Mouse (Mus musculus): ENCODE results near the gene Sema3b. TPM values are rescaled to one million over a fixed set of nuclear protein-coding genes. Genes with fewer than 3 reads are reported as not detected.

Sema3b gene
- polyA plus RNA-seq, 1 experiment from 2014 or later, result 0.41 TPM

DNA sequence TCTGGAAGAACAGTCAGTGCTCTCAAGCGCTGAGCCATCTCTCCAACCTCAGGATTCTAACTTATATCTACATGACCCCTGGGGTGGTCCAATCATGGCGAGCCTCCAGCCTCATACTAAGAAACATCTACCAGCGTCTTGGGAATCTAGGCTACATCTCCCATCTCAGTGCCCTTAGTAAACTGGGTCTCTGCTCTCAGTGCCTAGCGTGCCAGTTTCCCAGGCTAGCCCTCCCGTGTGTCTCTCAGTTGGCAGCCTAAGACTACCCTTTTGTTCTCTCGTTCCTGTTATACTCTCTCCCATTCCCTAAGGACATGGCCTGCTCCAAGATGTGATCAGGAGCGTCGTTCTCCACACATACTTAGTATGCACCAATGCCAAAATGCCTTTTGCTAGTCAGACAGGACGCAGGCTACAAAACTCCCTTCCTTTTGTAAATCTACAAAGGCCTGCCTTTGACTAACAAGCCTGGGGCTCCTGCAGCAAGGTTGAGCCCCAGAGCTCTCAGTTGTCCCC, 22.3 kb upstream of the Sema3b start:
- Histone ChIP-seq H3K4me1 (ENCODE audit: insufficient read depth) (peaks cover 69% of the 10 kb centered on the region), H3K36me3 (replicated peaks; ENCODE audit: insufficient read depth, low read length) (peaks cover 17% of the 10 kb centered on the region; the same call in 1 of the 2 replicates), H3K4me2 (ENCODE audit: low read depth, low read length) (peak overlapping the region; percentile 79; the same call in 1 of the 2 replicates), H3K4me3 (ENCODE audit: low read depth, low read length) (peak overlapping the region; percentile 99; the same call in 1 of the 2 replicates), H3K9me3 (ENCODE audit: low read length) (no peaks in the 10 kb centered on the region), H3K27me3 (ENCODE audit: insufficient read depth, low read length) (no peaks in the 10 kb centered on the region), H3K27ac (ENCODE audit: low read depth) (peak overlapping the region; percentile 97; the same call in 1 of the 2 replicates), H3K9ac (replicated peaks) (0 out of 2 replicates have a peak overlapping the region, but pooled peaks have one; percentile 99)
- WGBS (ENCODE audit: insufficient replicate concordance), result 90% methylated on average over 9 of the region's 9 CpGs
- ATAC-seq, result no peak
- no peak for DNase-seq
- no peak for TF ChIP-seq CTCF (IDR thresholded peaks at IDR 0.05; ENCODE audit: low read depth)
- TF ChIP-seq EP300 (IDR thresholded peaks at IDR 0.05; ENCODE audit: low read depth), result no peak

DNA sequence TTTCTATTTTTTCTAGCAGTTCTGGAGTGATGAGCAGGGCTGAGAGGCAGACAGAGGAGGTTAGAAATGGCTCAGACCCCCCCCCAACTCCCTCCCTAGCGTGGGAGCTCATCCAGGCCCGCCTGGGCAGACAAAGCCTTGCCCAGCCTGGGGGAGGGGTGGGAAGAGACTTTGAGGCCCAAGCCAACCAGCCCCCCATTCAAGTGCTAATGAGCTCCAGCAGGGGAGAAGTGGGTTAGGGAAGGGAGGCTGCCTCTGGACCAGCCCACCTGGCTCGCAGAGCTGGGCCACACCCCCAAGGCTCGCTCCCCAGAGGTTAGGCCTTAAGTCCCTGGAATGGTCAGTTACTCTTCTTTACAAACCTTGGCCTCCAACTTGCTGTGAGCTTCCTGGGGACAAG, 21.5 kb upstream of the Sema3b start:
- Histone ChIP-seq H3K9me3 (ENCODE audit: low read length) (no peaks in the 10 kb centered on the region), H3K4me2 (ENCODE audit: low read depth, low read length) (peak overlapping the region; percentile 42), H3K4me3 (ENCODE audit: low read depth, low read length) (no peak overlapping the region), H3K9ac (replicated peaks) (peak overlapping the region; percentile 39; the same call in 1 of the 2 replicates), H3K27ac (ENCODE audit: low read depth) (peak overlapping the region; percentile 85), H3K4me1 (ENCODE audit: insufficient read depth) (peaks cover 69% of the 10 kb centered on the region), H3K36me3 (replicated peaks; ENCODE audit: insufficient read depth, low read length) (peaks cover 20% of the 10 kb centered on the region; the same call in 1 of the 2 replicates), H3K27me3 (ENCODE audit: insufficient read depth, low read length) (no peaks in the 10 kb centered on the region)
- DNase-seq (no peak), ATAC-seq (no peak)
- TF ChIP-seq CTCF (IDR thresholded peaks at IDR 0.05; ENCODE audit: low read depth) (no peak), EP300 (IDR thresholded peaks at IDR 0.05; ENCODE audit: low read depth) (no peak)
- 59% methylated on average over 4 of the region's 4 CpGs for WGBS (ENCODE audit: insufficient replicate concordance)

GRCm38 (mm10) chr9:107629901-107630425, 20.9 kb upstream of the Sema3b start:
- peak overlapping the region; percentile 39; the same call in 1 of the 2 replicates for H3K9ac ChIP-seq (replicated peaks)
- peak overlapping the region; percentile 21; the same call in 1 of the 2 replicates for H3K4me3 ChIP-seq (ENCODE audit: low read depth, low read length)
- no peaks in the 10 kb centered on the region for H3K9me3 ChIP-seq (ENCODE audit: low read length)
- no peak for ATAC-seq
- H3K27ac ChIP-seq (ENCODE audit: low read depth), result peak overlapping the region; percentile 85
- H3K4me2 ChIP-seq (ENCODE audit: low read depth, low read length), result peak overlapping the region; percentile 42
- H3K27me3 ChIP-seq (ENCODE audit: insufficient read depth, low read length), result no peaks in the 10 kb centered on the region
- H3K36me3 ChIP-seq (replicated peaks; ENCODE audit: insufficient read depth, low read length), result peaks cover 20% of the 10 kb centered on the region
- no peak for DNase-seq
- H3K4me1 ChIP-seq (ENCODE audit: insufficient read depth), result peaks cover 75% of the 10 kb centered on the region
- 46% methylated on average over 14 of the region's 14 CpGs for WGBS (ENCODE audit: insufficient replicate concordance)
- TF ChIP-seq EP300 (IDR thresholded peaks at IDR 0.05; ENCODE audit: low read depth), result no peak
- no peak for TF ChIP-seq CTCF (IDR thresholded peaks at IDR 0.05; ENCODE audit: low read depth)

DNA sequence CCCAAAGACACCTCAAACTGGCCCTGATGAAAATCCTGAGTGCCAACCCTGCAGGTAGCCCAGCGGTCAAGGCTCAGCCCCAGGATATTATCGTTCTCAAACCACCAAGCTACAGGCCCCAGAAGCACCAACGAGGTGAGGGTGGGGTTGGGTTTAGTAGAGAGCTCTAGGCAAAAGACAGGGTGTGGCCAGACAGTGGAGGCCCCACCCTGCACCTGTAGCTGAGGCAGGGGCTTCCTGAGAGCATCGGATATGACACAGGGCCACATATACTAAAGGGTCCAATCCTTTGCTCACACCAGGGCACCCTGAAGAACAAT, 20.3 kb upstream of the Sema3b start:
- H3K27me3 ChIP-seq (ENCODE audit: insufficient read depth, low read length), result no peaks in the 10 kb centered on the region
- peaks cover 20% of the 10 kb centered on the region for H3K36me3 ChIP-seq (replicated peaks; ENCODE audit: insufficient read depth, low read length)
- peaks cover 79% of the 10 kb centered on the region for H3K4me1 ChIP-seq (ENCODE audit: insufficient read depth)
- WGBS (ENCODE audit: insufficient replicate concordance), result 16% methylated on average over 4 of the region's 4 CpGs
- H3K9me3 ChIP-seq (ENCODE audit: low read length), result no peaks in the 10 kb centered on the region
- peak overlapping the region; percentile 85 for H3K27ac ChIP-seq (ENCODE audit: low read depth)
- DNase-seq (no peak), ATAC-seq (no peak)
- H3K4me3 ChIP-seq (ENCODE audit: low read depth, low read length), result peak overlapping the region; percentile 21
- TF ChIP-seq CTCF (IDR thresholded peaks at IDR 0.05; ENCODE audit: low read depth) (no peak), EP300 (IDR thresholded peaks at IDR 0.05; ENCODE audit: low read depth) (no peak)
- peak overlapping the region; percentile 39; the same call in 1 of the 2 replicates for H3K9ac ChIP-seq (replicated peaks)
- peak overlapping the region; percentile 42 for H3K4me2 ChIP-seq (ENCODE audit: low read depth, low read length)

DNA sequence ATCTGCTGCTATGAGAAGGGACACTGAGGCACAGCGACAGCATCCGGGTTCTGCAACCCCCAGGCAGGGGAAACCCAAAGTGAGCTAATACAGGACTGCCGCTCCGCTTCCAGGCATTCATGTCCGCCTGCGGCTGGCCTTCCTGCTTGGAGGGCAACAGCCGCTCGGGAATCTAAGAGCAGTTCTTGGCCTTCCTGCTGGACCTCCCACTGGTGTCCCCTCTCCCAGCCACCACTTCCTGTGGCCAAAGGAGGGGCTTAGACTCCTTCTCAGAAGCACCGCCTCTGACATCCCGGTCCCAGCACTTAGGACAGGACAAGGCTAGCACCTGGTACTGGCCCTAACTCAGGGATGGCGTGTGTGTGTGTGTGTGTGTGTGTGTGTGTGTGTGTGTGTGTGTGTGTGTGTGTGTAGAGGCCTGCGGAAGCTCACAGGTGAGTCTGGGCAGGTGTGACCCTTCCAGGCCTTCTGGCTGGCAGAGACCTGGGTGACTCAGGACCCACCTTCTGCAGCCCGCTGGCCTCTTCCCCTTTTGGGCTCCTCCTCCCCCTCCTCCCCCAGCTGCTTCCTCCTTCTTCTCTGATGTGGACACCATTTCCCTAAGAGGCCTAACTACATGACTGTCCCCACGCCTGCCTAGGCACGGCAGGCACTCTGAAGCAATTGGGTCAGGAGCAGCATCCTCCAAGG, 19.8 kb upstream of the Sema3b start:
- peak; percentile 75 for DNase-seq
- peak overlapping the region; percentile 85 for H3K27ac ChIP-seq (ENCODE audit: low read depth)
- peak overlapping the region; percentile 42 for H3K4me2 ChIP-seq (ENCODE audit: low read depth, low read length)
- H3K36me3 ChIP-seq (replicated peaks; ENCODE audit: insufficient read depth, low read length), result peaks cover 20% of the 10 kb centered on the region
- no peaks in the 10 kb centered on the region for H3K9me3 ChIP-seq (ENCODE audit: low read length)
- peak overlapping the region; percentile 39; the same call in 1 of the 2 replicates for H3K9ac ChIP-seq (replicated peaks)
- H3K4me3 ChIP-seq (ENCODE audit: low read depth, low read length), result peak overlapping the region; percentile 21
- H3K27me3 ChIP-seq (ENCODE audit: insufficient read depth, low read length), result no peaks in the 10 kb centered on the region
- ATAC-seq, result 0 out of 2 replicates have a peak, but pooled peaks have one; percentile 7
- TF ChIP-seq EP300 (IDR thresholded peaks at IDR 0.05; ENCODE audit: low read depth), result no peak
- TF ChIP-seq CTCF (IDR thresholded peaks at IDR 0.05; ENCODE audit: low read depth), result no peak
- peaks cover 84% of the 10 kb centered on the region for H3K4me1 ChIP-seq (ENCODE audit: insufficient read depth)
- WGBS (ENCODE audit: insufficient replicate concordance), result 49% methylated on average over 14 of the region's 15 CpGs
